Mouse (Mus musculus) cortical plate, adult 2 months (tissue): ENCODE results near the gene Zfp560. TPM values are rescaled to one million over a fixed set of nuclear protein-coding genes. Genes with fewer than 3 reads are reported as not detected.
"Not testable (repeated sequence)": the region's sequence is repeated elsewhere in the genome, so short reads cannot be mapped to it uniquely, and the experiment has no call there.

Source experiments
- H3K27ac ChIP-seq: fragments of 200-500 bp; 2 replicates; pipeline ENCODE4 v1.5.1; 2012; ENCODE audit warnings: low read length, control low read depth, inconsistent platforms; ENCODE audit not compliant: insufficient read depth
- H3K4me1 ChIP-seq: fragments of 200-500 bp; 2 replicates; pipeline ENCODE4 v1.6.1; 2011; ENCODE audit warnings: low read length; ENCODE audit not compliant: control insufficient read depth, insufficient read depth
- H3K4me3 ChIP-seq: fragments of 200-500 bp; 2 replicates; pipeline ENCODE4 v1.5.1; 2011; ENCODE audit warnings: mild to moderate bottlenecking, low read length, control low read depth; ENCODE audit not compliant: insufficient read depth
- CTCF ChIP-seq: fragments of 200-500 bp; IDR thresholded peaks from 2 replicates; pipeline ENCODE4 v1.5.1; 2011; ENCODE audit warnings: mild to moderate bottlenecking, control low read depth, low read length; ENCODE audit not compliant: insufficient read depth; ENCODE audit errors: extremely low read depth
- POLR2A ChIP-seq: fragments of 200-500 bp; IDR thresholded peaks from 2 replicates; pipeline ENCODE4 v1.6.1; 2011; ENCODE audit warnings: mild to moderate bottlenecking, low read length, control low read depth; ENCODE audit not compliant: insufficient read depth; ENCODE audit errors: extremely low read depth
- polyA plus RNA-seq: library from polyadenylated mRNA; depleted of rRNA; stranded (reverse); fragments of >200 nt; gene quantifications from 2 replicates; pipeline ENCODE4 v1.2.3, GENCODE M21; 2012; rRNA removed

The Zfp560 gene
- polyA plus RNA-seq, 1 experiment: 20.9 TPM

- Histone ChIP-seq H3K27ac (no peak within 1 kb of the TSS), H3K4me3 (no peak within 1 kb of the TSS), H3K4me1 (no peaks in the 10 kb centered on the region)
- TF ChIP-seq POLR2A: no peak
- TF ChIP-seq CTCF: no peak
Observed at GRCm38 (mm10) chr9:20298232-20298631, 86.7 kb downstream of the Zfp560 start, which contains the start of gene Olfr873. Olfr873 (plus strand) TSS chr9:20298532.

DNA sequence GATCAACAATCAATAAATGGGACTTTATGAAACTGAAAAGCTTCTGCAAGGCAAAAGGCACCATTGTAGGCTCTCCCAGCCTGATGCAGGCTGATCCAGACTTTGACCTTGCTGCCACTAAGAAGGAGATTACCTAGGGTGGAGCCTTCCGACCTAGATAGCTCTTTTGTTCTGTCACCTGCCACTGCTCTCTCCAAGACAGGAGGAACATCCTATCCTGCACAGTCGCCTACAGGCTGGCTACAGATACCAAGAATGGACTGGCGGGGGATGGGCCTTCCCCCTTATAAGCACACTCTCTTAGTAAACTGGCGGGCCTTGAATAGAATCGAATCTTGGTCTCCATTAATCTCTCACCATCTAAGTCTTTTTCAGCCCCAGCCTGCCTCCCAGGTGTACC is 89.4 kb downstream of the Zfp560 start:
- H3K4me3 ChIP-seq, H3K27ac ChIP-seq, H3K4me1 ChIP-seq: not testable (repeated sequence)

Other genes starting within 250 kb of the Zfp560 start
- gene Olfr870, start 211.1 kb downstream of the Zfp560 start, polyA plus RNA-seq: not detected in 2 replicates
- not detected in 2 replicates for gene Olfr871, start 173.0 kb downstream of the Zfp560 start, polyA plus RNA-seq
- not detected in 2 replicates for gene Olfr872, start 148.1 kb downstream of the Zfp560 start, polyA plus RNA-seq
- gene Olfr39, start 102.8 kb downstream of the Zfp560 start, polyA plus RNA-seq: not detected in 2 replicates
- not detected in 2 replicates for gene Olfr873, start 86.6 kb downstream of the Zfp560 start, polyA plus RNA-seq
- 0.15 and 0.17 TPM in 2 replicates for gene Olfr18, start 49.1 kb downstream of the Zfp560 start, polyA plus RNA-seq
- 8.6 and 9.6 TPM in 2 replicates for gene Zfp26, start 75.0 kb upstream of the Zfp560 start, polyA plus RNA-seq
- 17.0 and 19.2 TPM in 2 replicates for gene Zfp426, start 107.6 kb upstream of the Zfp560 start, polyA plus RNA-seq
- gene Zfp266, start 136.2 kb upstream of the Zfp560 start, polyA plus RNA-seq: 19.1 and 19.5 TPM in 2 replicates
- gene Zfp846, start 196.1 kb upstream of the Zfp560 start, polyA plus RNA-seq: 11.9 TPM in 2 replicates